Mouse (Mus musculus): Measurements from ENCODE around the gene Afap1l2.

The Afap1l2 gene

DNA sequence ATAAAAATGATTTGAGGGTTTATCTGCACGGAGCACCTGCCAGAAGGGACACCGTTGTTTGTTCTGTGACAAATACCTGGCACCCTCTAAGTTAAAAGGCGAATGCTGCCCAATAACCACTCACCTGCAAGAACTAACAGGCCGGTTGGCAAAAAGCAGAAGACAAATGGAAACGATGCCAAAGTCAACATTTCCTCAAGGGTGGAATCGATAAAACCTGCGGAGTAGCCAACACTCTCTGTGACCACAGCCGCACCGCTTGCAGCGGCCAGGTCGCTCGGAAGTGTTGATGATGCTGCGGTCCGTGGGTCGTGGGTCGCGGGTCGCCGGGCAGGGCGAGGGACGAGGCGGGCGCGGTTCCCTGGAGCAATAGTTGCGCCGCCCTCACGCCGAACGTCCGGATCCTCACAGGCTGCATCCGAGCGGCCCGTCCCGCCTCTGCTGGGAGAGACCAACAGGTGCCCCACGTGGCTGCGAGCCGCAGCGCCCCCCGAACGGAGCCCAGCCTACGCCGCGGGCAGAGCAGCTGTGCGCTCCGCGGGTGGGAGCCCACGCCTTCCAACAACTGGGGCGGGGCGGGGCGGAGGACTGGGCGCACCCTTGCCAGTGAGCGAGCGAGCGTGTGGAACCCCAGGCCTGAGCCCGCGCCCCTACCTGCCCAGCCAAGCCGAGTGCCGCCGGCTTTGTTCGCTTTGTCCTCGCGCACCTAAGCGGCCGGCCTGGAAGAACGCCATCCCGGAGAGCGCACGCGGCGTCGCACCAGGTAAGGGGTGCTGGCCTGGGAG lies 134.0 kb downstream of the Afap1l2 start, which contains the start of gene Vwa2:
Gene Vwa2, plus strand, starts transcription at position 434 of the 785 bp plus-strand sequence.
- peak; percentile 36 for DNase-seq

GRCm38 (mm10) chr19:56867701-56868100 lies 140.3 kb downstream of the Afap1l2 start:
- no peak for DNase-seq
